Mouse (Mus musculus) stomach, embryonic 16.5 days (tissue): ENCODE measurements around the gene Gm10260. TPM values are rescaled to one million over a fixed set of nuclear protein-coding genes. Genes with fewer than 3 reads are reported as not detected.

Experiments used
- ATAC-seq: fragments of 200-750 bp; cut with Nextera tagmentation; 2 replicates; pipeline ENCODE4 v1.8.0; 2017; ENCODE audit warnings: moderate number of reproducible peaks, moderate TSS enrichment; ENCODE audit not compliant: insufficient read depth, low FRiP score
- H3K27ac ChIP-seq: fragments of 300-500 bp; sonication (generic); 2 replicates; pipeline ENCODE4 v1.5.1; 2014; ENCODE audit warnings: low read length
- H3K27me3 ChIP-seq: fragments of 300-500 bp; sonication (generic); 2 replicates; pipeline ENCODE4 v1.6.1; 2014; ENCODE audit warnings: low read length, control low read depth, mixed read lengths; ENCODE audit not compliant: control insufficient read depth, insufficient read depth
- H3K36me3 ChIP-seq: fragments of 300-500 bp; sonication (generic); 2 replicates; pipeline ENCODE4 v1.6.1; 2014; ENCODE audit warnings: low read length; ENCODE audit not compliant: control insufficient read depth, insufficient read depth
- H3K4me1 ChIP-seq: fragments of 300-500 bp; sonication (generic); 2 replicates; pipeline ENCODE4 v1.6.1; 2014; ENCODE audit warnings: low read length, control low read depth, mixed read lengths; ENCODE audit not compliant: control insufficient read depth, insufficient read depth
- H3K4me2 ChIP-seq: fragments of 300-500 bp; sonication (generic); 2 replicates; pipeline ENCODE4 v1.6.1; 2014; ENCODE audit warnings: low read depth, low read length, mixed read lengths
- H3K4me3 ChIP-seq: fragments of 300-500 bp; sonication (generic); replicated peaks from 2 replicates; pipeline ENCODE4 v1.5.1; 2014; ENCODE audit warnings: mild to moderate bottlenecking, low read length
- H3K9ac ChIP-seq: fragments of 300-500 bp; sonication (generic); 2 replicates; pipeline ENCODE4 v1.6.1; 2014; ENCODE audit warnings: low read length
- H3K9me3 ChIP-seq: fragments of 300-500 bp; sonication (generic); replicated peaks from 2 replicates; pipeline ENCODE4 v1.6.1; 2016; ENCODE audit warnings: low read length, control low read depth; ENCODE audit not compliant: control insufficient read depth
- WGBS: fragments of 180-500 bp; shearing (Covaris S2); extraction: QIAGEN DNeasy Blood & Tissue Kit; methylation state at CpG from one replicate; pipeline ENCODE4 v1.1.7; 2014; 5-methylcytosine and 5-hydroxymethylcytosine counted together
- polyA plus RNA-seq: library from polyadenylated mRNA; unstranded; fragments of >200 nt; fragmentation: Nextera tagmentation; extraction: Ambion mirVana; gene quantifications from 2 replicates; pipeline ENCODE4 v1.2.1, GENCODE M21; 2015

Gm10260 gene
- polyA plus RNA-seq, 1 experiment from 2014 or later: 10.1 TPM

DNA sequence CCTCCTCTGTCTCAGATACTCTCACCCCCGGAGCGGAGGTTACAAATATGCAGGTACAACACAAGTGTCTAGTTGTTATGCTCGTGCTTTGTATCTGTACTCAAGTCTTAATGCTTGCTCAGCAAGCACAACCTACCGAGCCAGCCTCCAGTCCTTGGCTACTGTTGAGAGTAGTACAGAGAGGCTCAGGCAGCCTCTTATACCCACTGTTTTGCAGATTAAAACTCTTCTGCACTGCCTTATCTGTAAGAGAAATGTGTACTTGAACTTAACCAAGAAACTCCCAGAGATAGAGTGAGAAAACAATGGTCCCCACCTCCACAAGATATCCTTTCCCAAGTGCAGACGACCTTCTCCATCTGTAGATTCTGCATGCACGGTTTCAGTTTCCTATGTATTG lies 24.5 kb downstream of the Gm10260 start:
- Histone ChIP-seq H3K4me1 (no peaks in the 10 kb centered on the region), H3K4me3 (no peak overlapping the region), H3K27ac (no peak overlapping the region), H3K9me3 (no peaks in the 10 kb centered on the region), H3K36me3 (no peaks in the 10 kb centered on the region), H3K27me3 (no peaks in the 10 kb centered on the region), H3K4me2 (no peak overlapping the region), H3K9ac (no peak overlapping the region)
- WGBS: 79% methylated on average over 6 of the region's 6 CpGs
- ATAC-seq: no peak

DNA sequence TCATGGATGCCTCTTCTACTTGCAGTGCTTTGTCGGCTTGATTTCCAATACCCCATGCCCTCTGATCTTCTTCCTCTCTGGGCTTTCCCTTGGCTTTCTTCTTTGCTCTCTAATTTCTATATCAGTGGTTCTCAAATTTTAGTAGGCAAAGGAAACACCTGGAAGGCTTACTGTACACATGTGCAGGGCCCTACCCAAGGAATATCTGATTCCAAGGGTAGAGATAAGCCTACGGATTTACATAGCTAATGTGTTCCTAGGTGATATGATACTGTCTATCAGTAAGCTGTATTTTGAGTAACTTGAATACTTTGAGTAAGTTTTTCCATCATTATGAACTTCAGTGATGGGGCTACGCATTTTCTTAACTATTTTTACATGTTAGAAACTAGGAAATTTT lies 25.7 kb downstream of the Gm10260 start:
- H3K4me1 ChIP-seq: no peaks in the 10 kb centered on the region
- no peaks in the 10 kb centered on the region for H3K9me3 ChIP-seq
- H3K27me3 ChIP-seq: no peaks in the 10 kb centered on the region
- no peaks in the 10 kb centered on the region for H3K36me3 ChIP-seq
- no peak overlapping the region for H3K4me2 ChIP-seq
- H3K4me3 ChIP-seq: no peak overlapping the region
- H3K9ac ChIP-seq: no peak overlapping the region
- WGBS: 89% methylated on average over 3 of the region's 3 CpGs
- no peak for ATAC-seq
- H3K27ac ChIP-seq: no peak overlapping the region

DNA sequence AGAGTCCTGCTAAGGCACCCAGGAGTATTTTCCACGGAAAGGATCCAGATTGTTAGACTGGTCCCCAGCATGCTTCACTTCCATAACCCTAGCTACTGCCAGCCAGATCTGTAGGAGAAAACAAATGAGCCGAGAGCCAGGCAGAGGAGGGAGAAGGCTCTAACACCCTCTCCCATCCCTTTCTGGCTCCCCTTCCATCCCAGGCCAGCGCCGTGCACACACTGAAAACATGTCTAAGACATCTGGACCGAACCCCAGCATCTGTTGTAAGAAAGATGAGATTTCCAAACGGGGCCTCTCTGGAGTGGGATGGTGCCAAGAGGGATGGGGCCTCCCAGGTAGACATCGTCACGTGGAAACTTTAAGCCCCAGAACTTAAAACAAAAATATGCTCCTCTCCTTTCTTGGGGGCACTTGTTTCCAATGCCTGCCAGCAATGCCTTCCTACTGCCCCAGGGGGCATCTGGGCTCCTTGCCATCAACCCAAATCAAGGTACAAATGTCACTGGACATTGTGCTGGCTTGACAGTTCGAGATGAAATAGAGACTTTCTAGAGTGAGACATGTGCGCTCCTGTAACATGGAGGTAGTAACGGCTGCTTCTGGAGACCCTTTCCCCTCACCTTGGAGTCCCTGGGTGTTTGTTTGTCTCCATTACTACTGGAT lies 35.1 kb downstream of the Gm10260 start:
- H3K4me3 ChIP-seq: no peak overlapping the region
- H3K27ac ChIP-seq: no peak overlapping the region
- ATAC-seq: peak; percentile 68; the same call in 1 of the 2 replicates
- H3K36me3 ChIP-seq: no peaks in the 10 kb centered on the region
- 60% methylated on average over 11 of the region's 11 CpGs for WGBS
- H3K9me3 ChIP-seq: no peaks in the 10 kb centered on the region
- H3K4me2 ChIP-seq: no peak overlapping the region
- H3K4me1 ChIP-seq: no peaks in the 10 kb centered on the region
- H3K27me3 ChIP-seq: no peaks in the 10 kb centered on the region
- no peak overlapping the region for H3K9ac ChIP-seq

DNA sequence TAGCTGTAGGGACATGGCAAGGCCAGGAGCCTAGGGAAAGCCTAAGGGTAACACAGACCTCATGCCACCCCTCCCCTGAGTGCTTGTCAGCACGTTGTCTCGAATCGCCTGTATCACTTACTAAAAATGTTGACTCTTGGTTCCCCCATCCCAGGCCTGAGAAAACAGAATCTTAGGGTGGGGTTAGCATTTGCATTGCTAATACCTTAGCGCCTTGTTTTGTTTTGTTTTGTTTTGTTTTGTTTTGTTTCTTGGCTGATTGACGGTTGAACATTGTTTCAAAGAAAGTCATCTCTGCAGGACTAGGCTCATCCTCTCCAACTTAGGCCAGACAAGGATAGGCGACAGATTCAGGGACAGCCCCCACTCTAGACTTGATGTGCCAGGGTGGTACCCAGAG lies 35.9 kb downstream of the Gm10260 start:
- ATAC-seq: no peak
- H3K27ac ChIP-seq: no peak overlapping the region
- no peak overlapping the region for H3K4me3 ChIP-seq
- no peak overlapping the region for H3K4me2 ChIP-seq
- H3K36me3 ChIP-seq: no peaks in the 10 kb centered on the region
- 69% methylated on average over 6 of the region's 6 CpGs for WGBS
- H3K9me3 ChIP-seq: no peaks in the 10 kb centered on the region
- no peaks in the 10 kb centered on the region for H3K4me1 ChIP-seq
- H3K9ac ChIP-seq: no peak overlapping the region
- no peaks in the 10 kb centered on the region for H3K27me3 ChIP-seq

- H3K4me1 ChIP-seq: no peaks in the 10 kb centered on the region
- 38% methylated on average over 8 of the region's 8 CpGs for WGBS
- H3K36me3 ChIP-seq: no peaks in the 10 kb centered on the region
- ATAC-seq: peak; percentile 58; the same call in 1 of the 2 replicates
- no peak overlapping the region for H3K4me2 ChIP-seq
- H3K27me3 ChIP-seq: no peaks in the 10 kb centered on the region
- H3K9me3 ChIP-seq: no peaks in the 10 kb centered on the region
- no peak overlapping the region for H3K4me3 ChIP-seq
- no peak overlapping the region for H3K9ac ChIP-seq
- peak overlapping the region; percentile 55 for H3K27ac ChIP-seq
Observed at GRCm38 (mm10) chr13:97712506-97713275, 47.7 kb downstream of the Gm10260 start.

GRCm38 (mm10) chr13:97711510-97711909 lies 48.9 kb downstream of the Gm10260 start:
- no peaks in the 10 kb centered on the region for H3K36me3 ChIP-seq
- WGBS: 84% methylated on average over 2 of the region's 2 CpGs
- no peaks in the 10 kb centered on the region for H3K9me3 ChIP-seq
- no peak overlapping the region for H3K27ac ChIP-seq
- no peak overlapping the region for H3K4me3 ChIP-seq
- ATAC-seq: no peak
- no peak overlapping the region for H3K9ac ChIP-seq
- no peaks in the 10 kb centered on the region for H3K27me3 ChIP-seq
- no peak overlapping the region for H3K4me2 ChIP-seq
- no peaks in the 10 kb centered on the region for H3K4me1 ChIP-seq
